Mouse (Mus musculus): ENCODE data around the gene Arrdc4. TPM values are rescaled to one million over a fixed set of nuclear protein-coding genes. Genes with fewer than 3 reads are reported as not detected.

Arrdc4 gene
- polyA plus RNA-seq, 1 experiment: 9.2 TPM

DNA sequence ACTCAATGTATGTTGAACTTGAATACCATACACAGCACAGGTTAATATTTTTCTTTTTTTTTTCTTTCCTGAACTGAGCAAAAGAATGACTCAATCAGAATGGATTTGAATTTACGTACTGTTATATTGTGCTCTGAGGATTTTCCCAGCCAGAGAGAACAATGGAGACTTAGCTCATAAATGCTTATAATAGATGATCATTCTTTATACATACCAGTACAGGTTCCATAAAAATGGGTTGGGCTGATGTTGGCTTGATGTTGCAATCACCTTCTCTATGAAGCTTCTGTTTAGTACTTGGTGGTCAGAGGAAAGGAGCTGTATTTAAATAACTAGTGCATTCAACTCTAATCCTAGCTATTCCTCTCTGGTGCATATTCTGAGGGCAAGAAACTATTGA is 57.6 kb downstream of the Arrdc4 start:
- Histone ChIP-seq H3K4me1 (ENCODE audit: control insufficient read depth, insufficient read depth, low read length) (no peaks in the 10 kb centered on the region), H3K4me3 (ENCODE audit: insufficient read depth, low read length) (no peak overlapping the region), H3K27ac (ENCODE audit: insufficient read depth, low read length) (no peak overlapping the region)
- no peak for TF ChIP-seq POLR2A (IDR thresholded peaks at IDR 0.05; ENCODE audit: low read depth, low read length)
- no peak for TF ChIP-seq CTCF (IDR thresholded peaks at IDR 0.05; ENCODE audit: borderline replicate concordance, insufficient read depth, low read length)

GRCm38 (mm10) chr7:68687140-68687611 is 61.9 kb downstream of the Arrdc4 start:
- H3K4me3 ChIP-seq (ENCODE audit: insufficient read depth, low read length): no peak overlapping the region
- H3K4me1 ChIP-seq (ENCODE audit: control insufficient read depth, insufficient read depth, low read length): no peaks in the 10 kb centered on the region
- no peak for TF ChIP-seq CTCF (IDR thresholded peaks at IDR 0.05; ENCODE audit: borderline replicate concordance, insufficient read depth, low read length)
- H3K27ac ChIP-seq (ENCODE audit: insufficient read depth, low read length): no peak overlapping the region
